Mouse (Mus musculus): ENCODE data around the gene Ubald2.
A peak's percentile ranks its signal among the peaks of the same experiment; 100 is the strongest.

Gene Ubald2

DNA sequence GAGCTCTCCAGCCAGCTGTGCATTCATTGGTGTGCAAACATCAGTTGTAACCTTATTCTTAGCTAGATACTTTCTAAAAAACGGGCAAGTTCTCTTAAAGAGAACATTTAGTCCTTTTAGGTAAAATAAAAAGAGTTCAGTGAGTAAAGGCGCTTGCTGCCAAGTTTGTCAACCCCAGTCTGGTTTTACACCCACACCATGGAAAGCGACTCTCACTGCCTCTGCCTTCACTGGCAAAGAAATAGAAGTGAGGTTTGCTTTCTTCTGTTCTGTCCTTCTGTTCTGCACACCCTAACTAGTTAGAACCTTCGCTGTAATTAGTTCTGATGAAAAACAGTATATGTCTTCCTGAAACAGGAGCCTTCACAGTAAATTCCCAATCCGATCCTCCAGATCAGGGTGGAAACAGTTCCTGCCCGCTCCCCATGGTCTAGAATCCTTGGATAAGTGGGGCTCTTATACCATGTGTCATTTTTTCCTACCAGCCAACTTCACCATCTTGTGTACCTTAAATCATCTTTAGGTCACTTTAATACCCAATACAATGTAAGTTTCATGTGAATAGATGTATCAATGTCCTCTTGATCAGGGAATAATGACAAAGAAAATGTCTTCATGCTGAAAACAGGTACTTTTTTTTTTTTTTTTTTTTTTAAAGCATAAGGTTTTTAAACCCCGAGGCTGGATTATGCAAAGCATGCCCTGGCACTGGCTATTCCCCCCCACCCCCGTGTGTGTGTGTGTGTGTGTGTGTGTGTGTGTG, 1.1 kb upstream of the Ubald2 start:
- no peak for DNase-seq (ENCODE audit: low spot score in 2 of 2)

GRCm38 (mm10) chr11:116434287-116434966, 533 bp downstream of the Ubald2 start:
- peak; percentile 74 to 77 for DNase-seq (ENCODE audit: low spot score in 2 of 2)

GRCm38 (mm10) chr11:116434967-116435752, 1.3 kb downstream of the Ubald2 start:
- no peak for DNase-seq (ENCODE audit: low spot score in 2 of 2)

GRCm38 (mm10) chr11:116435992-116436724, 2.3 kb downstream of the Ubald2 start:
- DNase-seq (ENCODE audit: low spot score in 2 of 2): peak in 1 of 2 experiments; percentile 22

GRCm38 (mm10) chr11:116436725-116437331, 2.9 kb downstream of the Ubald2 start:
- DNase-seq (ENCODE audit: low spot score in 2 of 2): peak in 1 of 2 experiments; percentile 38

DNA sequence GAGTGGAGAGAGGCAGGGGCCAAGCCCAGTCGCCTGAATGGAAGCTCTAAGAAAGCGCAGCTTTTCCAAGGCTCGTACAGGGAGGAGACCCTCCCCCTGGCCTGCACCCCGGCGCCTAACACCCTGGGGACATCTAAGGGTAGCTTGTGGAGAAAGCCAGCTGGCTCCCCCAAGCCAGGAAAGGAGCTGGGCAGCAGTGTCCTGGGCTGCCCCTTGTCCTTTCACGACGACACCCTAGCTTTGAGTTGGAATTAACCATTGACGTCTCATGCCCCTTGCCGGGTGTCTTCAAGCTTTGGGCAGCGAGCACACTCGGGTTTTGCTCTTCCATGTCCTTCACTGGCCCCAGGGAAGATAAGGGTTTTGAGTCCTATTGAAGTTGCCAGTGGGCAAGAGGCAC, 3.6 kb downstream of the Ubald2 start:
- DNase-seq (ENCODE audit: low spot score in 2 of 2): no peak

- peak in 1 of 2 experiments; percentile 39 for DNase-seq (ENCODE audit: low spot score in 2 of 2)
Observed at GRCm38 (mm10) chr11:116439269-116440240, 5.7 kb downstream of the Ubald2 start.

DNA sequence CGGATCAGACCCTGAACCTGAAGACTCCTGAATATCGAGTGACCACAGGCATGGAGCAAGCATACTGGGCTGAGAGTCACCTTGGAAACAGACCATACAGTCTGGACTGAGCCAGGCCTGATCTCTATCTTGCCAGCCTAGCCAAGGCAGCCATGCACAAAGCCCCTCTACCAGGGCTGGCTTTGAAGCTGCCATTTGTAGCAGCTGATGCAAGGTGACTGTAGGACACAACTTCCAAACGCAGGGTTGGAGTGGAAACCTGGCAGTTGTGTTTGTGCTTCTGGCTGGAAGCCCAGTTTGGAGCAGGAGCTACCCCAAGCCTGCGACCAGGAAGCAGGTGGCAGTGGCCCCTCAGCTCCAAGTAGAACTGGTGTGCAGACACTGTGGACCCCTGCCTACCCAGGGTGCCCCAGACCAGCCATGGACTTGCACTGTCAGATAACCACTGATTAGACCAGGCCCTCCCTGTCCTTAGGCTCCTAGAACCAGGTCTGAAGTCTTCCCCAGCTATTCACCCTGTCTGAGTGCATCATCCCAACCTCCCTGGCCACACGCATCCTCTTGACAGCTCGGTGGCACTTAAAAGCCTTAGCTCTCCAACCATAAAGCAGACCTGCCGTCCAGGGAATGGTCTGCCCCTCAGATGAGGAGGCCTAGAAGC, 6.6 kb downstream of the Ubald2 start:
- DNase-seq (ENCODE audit: low spot score in 2 of 2): peak in 1 of 2 experiments; percentile 19

GRCm38 (mm10) chr11:116442129-116442866, 8.4 kb downstream of the Ubald2 start:
- DNase-seq (ENCODE audit: low spot score in 2 of 2): peak in 1 of 2 experiments; percentile 18

DNA sequence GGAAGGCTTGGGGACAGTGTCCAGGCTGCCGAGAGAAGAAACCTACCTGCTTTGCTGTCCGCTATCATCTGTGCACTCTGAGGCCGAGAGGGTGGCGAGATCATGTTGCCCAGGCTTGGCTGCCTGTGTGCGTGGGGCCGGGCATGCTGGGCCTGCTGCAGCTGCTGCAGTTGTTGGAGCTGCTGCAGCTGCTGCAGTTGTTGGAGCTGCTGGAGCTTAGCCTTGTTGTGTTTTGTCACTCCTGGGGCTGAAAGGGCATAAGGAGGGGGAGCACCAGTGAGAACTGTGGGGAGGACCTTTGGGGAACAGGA, 8.9 kb downstream of the Ubald2 start:
- DNase-seq (ENCODE audit: low spot score in 2 of 2): no peak

GRCm38 (mm10) chr11:116443311-116443710, 9.4 kb downstream of the Ubald2 start:
- no peak for DNase-seq (ENCODE audit: low spot score in 2 of 2)

DNA sequence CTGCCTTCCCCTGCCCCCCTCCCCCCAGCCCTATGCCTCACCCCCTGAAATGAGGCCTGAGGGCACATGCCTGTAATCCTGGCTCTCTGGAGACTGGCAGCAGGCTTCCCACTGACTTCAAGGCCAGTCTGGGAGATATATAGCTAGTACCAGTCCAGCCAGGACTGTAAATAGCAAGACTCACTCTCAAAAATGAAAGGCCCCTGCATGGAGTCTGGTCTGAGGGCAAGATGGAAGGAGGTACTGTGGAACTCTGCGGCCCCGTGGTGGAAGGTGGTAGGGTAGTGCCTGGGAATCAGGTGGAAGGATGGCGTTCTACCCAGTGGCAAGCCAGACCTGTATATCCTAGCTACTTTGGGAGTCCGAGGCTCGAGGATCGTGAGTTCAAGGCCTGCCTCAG, 10.0 kb downstream of the Ubald2 start:
- peak in 1 of 2 experiments; percentile 16 for DNase-seq (ENCODE audit: low spot score in 2 of 2)

- peak; percentile 95 to 97 for DNase-seq (ENCODE audit: low spot score in 2 of 2)
Observed at GRCm38 (mm10) chr11:116445596-116446307, 11.9 kb downstream of the Ubald2 start.

DNA sequence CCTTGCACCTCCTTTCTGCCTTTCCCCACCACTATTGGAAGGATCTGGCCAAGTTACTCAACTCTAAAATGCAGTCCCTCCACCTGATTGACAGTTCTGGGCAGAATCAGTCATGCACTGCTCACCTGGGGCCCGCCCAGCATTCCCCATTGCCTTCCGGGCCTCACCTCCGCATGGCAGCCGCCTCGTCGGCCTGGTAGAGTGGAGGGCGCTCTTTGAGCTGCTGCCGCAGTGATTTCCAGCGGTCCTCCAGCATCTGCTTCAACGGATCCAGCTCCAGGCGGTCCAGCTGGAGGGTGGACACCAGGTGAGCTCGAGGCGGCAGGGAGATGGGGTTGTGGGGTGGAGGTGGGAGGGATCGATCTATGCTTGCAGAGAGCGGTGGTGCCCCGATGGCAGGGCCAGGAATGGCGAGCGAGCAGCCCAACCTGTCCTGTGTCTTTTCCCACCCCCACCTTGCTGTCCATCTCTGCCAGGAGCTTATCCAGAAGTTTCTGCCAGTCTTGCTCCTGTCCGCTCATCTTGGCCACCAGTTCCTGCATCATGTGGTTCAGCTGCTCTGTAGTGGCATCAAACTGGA, 12.5 kb downstream of the Ubald2 start:
- DNase-seq (ENCODE audit: low spot score in 2 of 2): no peak

GRCm38 (mm10) chr11:116447822-116448221, 13.9 kb downstream of the Ubald2 start:
- peak in 1 of 2 experiments; percentile 16 for DNase-seq (ENCODE audit: low spot score in 2 of 2)

GRCm38 (mm10) chr11:116449341-116449740, 15.4 kb downstream of the Ubald2 start:
- no peak for DNase-seq (ENCODE audit: low spot score in 2 of 2)

- DNase-seq (ENCODE audit: low spot score in 2 of 2): peak in 1 of 2 experiments; percentile 42
Observed at GRCm38 (mm10) chr11:116453889-116454288, 20.0 kb downstream of the Ubald2 start.

DNA sequence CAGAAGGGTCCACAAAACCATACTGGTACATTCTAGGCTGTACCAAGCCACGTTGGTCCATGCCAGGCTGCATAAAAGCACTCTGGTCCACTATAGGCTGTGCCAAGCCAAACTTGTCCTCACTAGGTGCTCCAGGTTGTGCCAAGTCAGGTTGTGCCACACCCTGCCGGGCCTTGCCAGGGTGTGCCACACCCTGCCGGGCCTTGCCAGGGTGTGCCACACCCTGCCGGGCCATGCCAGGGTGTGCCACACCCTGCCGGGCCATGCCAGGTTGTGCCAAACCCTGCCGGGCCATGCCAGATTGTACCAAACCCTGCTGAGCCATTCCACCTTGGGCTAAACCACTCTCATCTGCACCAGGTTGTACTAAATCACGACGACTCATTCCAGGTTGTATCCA, 22.3 kb downstream of the Ubald2 start:
- DNase-seq (ENCODE audit: low spot score in 2 of 2): no peak
